Comparison of ENCODE assay signal across 9 mouse cellular contexts in genomic region chr3:88331282-88331681, GRCm38 (mm10). TPM values are rescaled to one million over a fixed set of nuclear protein-coding genes. Genes with fewer than 3 reads are reported as not detected.
DNase-seq lines count a peak whose midpoint lies in the region; TF ChIP-seq lines count a peak whose summit lies in the region.
"Had no signal": no experiment of that assay in that cellular context is flagged by ENCODE, and none has a peak within 500 bp of the region (broad histone marks: within the 10 kb centered on the region; RNA-seq: fewer than 3 reads in every experiment).

No protein-coding gene starts in this region.

- H3K27ac ChIP-seq in gastrocnemius, adult 2 months, result no peak overlapping the region
- H3K27ac ChIP-seq: embryonic facial prominence, embryonic 12.5 days had no signal

- no peak overlapping the region for H3K4me3 ChIP-seq in gastrocnemius, adult 2 months
- H3K4me3 ChIP-seq: embryonic facial prominence, embryonic 12.5 days had no signal

- DNase-seq in gastrocnemius, adult 2 months, result peak; percentile 60
- DNase-seq in gastrocnemius, postnatal 4 days (ENCODE audit: low spot score in 2 of 2), result no peak
- peak; percentile 75 for DNase-seq in A20 (ENCODE audit: low read depth, low spot score)
- DNase-seq in adipocyte (ENCODE audit: low spot score), result peak; percentile 60
- DNase-seq in heart, postnatal 4 days, result peak; percentile 58
- peak; percentile 71 for DNase-seq in retina, embryonic 14.5 days (ENCODE audit: low spot score)
- DNase-seq in right cerebral cortex, adult 18-20 months, result no peak
- no peak for DNase-seq in gastrocnemius, postnatal 36 days

- intact Hi-C loops in gastrocnemius, adult 2 months (cut with DNase I), result no loop called here
- intact Hi-C loops in gastrocnemius, postnatal 36 days (cut with DNase I), result no loop called here

- peak; percentile 84 for TF ChIP-seq CTCF in gastrocnemius, adult 2 months (IDR thresholded peaks at IDR 0.05)

RNA-seq across cellular contexts. Expression of gene Tmem79, which starts 4.7 kb away (rescaled TPM):
- total RNA-seq in gastrocnemius, adult 2 months (2021), result 1 to 10 TPM; 2.0 to 2.1 TPM
- 1 to 10 TPM; 2.2 to 2.3 TPM for total RNA-seq in gastrocnemius, postnatal 4 days (2021)
- total RNA-seq in heart, postnatal 4 days (2021), result 1 to 10 TPM; 1.4 to 1.6 TPM
- 1 to 10 TPM; 2.0 to 2.4 TPM for total RNA-seq in gastrocnemius, postnatal 36 days (2021)

RNA-seq across cellular contexts. Expression of gene Smg5, which starts 4.8 kb away (rescaled TPM):
- 10 to 100 TPM; 38.1 to 48.2 TPM for total RNA-seq in gastrocnemius, adult 2 months (2021)
- total RNA-seq in gastrocnemius, postnatal 4 days (2021), result 10 to 100 TPM; 46.1 to 46.4 TPM
- total RNA-seq in heart, postnatal 4 days (2021), result 10 to 100 TPM; 53.2 to 61.3 TPM
- 10 to 100 TPM; 34.8 to 35.8 TPM for total RNA-seq in gastrocnemius, postnatal 36 days (2021)

RNA-seq across cellular contexts. Expression of gene Glmp, which starts 6.5 kb away (rescaled TPM):
- total RNA-seq in gastrocnemius, adult 2 months (2021), result 10 to 100 TPM; 39.0 to 39.8 TPM
- total RNA-seq in gastrocnemius, postnatal 4 days (2021), result 10 to 100 TPM; 64.8 to 76.3 TPM
- total RNA-seq in heart, postnatal 4 days (2021), result 10 to 100 TPM; 74.8 to 84.6 TPM
- total RNA-seq in gastrocnemius, postnatal 36 days (2021), result 10 to 100 TPM; 34.5 to 45.4 TPM

RNA-seq across cellular contexts. Expression of gene Paqr6, which starts 33.1 kb away (rescaled TPM):
- under 1 TPM; 0.15 to 0.56 TPM for total RNA-seq in gastrocnemius, adult 2 months (2021)
- 1 to 10 TPM; 1.6 to 1.8 TPM for total RNA-seq in gastrocnemius, postnatal 4 days (2021)
- total RNA-seq in heart, postnatal 4 days (2021), result under 1 TPM; 0.47 to 0.86 TPM
- total RNA-seq in gastrocnemius, postnatal 36 days (2021), result under 1 TPM; 0.26 to 0.42 TPM

RNA-seq across cellular contexts. Expression of gene Cct3, which starts 34.4 kb away (rescaled TPM):
- 100 to 1,000 TPM in 1 of 2 experiments, 10 to 100 TPM in 1; 96.7 to 119 TPM for total RNA-seq in gastrocnemius, adult 2 months (2021)
- 100 to 1,000 TPM; 231 to 248 TPM for total RNA-seq in gastrocnemius, postnatal 4 days (2021)
- total RNA-seq in heart, postnatal 4 days (2021), result 100 to 1,000 TPM; 257 TPM
- 10 to 100 TPM; 85.5 to 97.0 TPM for total RNA-seq in gastrocnemius, postnatal 36 days (2021)

Comparison
In these comparisons a context has a peak if more than half of its experiments do, and no peak if none do; other contexts are left out.
1. DNase-seq: peak in gastrocnemius, adult 2 months (single experiment), A20 (single experiment), adipocyte (single experiment), heart, postnatal 4 days (single experiment) and retina, embryonic 14.5 days (single experiment); none in gastrocnemius, postnatal 4 days (0 of 2), right cerebral cortex, adult 18-20 months (single experiment) and gastrocnemius, postnatal 36 days (0 of 2).